Mouse (Mus musculus): Measurements from ENCODE around the gene Usp2. TPM values are rescaled to one million over a fixed set of nuclear protein-coding genes. Genes with fewer than 3 reads are reported as not detected.
A peak's percentile ranks its signal among the peaks of the same experiment; 100 is the strongest.

Usp2 gene
- polyA plus RNA-seq, 1 experiment from 2014 or later = 4.4 TPM

DNA sequence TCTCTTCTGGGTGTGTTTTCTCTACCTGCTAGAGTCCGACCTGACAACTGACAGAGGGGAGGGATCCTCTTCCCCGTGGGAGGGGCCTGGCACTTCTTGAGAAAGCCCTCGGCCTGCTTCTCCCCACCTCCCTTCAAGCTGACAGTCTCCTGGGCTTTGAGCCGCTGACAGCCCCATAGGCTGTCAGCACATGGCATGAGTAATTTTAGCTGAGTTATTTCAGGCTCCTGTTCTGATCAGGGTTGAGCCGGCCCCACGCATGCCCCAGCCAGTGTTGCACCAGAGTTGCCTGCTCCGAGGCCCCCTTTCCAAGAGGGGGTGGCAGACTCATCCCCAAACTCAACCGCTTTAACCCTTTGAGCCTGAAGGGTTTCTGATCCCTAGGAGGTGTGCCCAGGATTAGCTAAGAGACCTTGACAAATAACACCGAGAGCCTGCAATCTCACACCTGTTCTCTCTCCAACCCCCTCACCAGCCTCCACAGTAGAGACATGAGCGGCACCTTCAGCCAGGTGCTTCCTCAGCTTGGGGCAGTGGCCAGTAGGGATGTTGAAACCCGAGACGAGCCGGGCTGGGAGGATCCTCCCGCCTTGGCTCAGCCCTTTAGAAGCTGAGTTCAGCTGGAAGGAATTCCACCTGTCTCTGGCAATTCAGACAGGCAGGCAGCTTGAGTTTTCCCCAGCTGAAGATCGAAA, 21.1 kb downstream of the Usp2 start:
- Histone ChIP-seq H3K27me3 (replicated peaks; ENCODE audit: control insufficient read depth, insufficient read depth, low read length) (peaks cover 13% of the 10 kb centered on the region; the same call in 1 of the 2 replicates), H3K27ac (ENCODE audit: low read depth, low read length) (no peak overlapping the region), H3K9ac (ENCODE audit: low read depth, low read length) (no peak overlapping the region), H3K9me3 (ENCODE audit: control insufficient read depth, low read length) (no peaks in the 10 kb centered on the region), H3K4me2 (peak overlapping the region; percentile 3; the same call in 1 of the 2 replicates), H3K4me1 (replicated peaks; ENCODE audit: control insufficient read depth, insufficient read depth, low read length) (peaks cover 31% of the 10 kb centered on the region), H3K36me3 (ENCODE audit: control insufficient read depth, insufficient read depth, low read length) (no peaks in the 10 kb centered on the region; the same call in 1 of the 2 replicates), H3K4me3 (ENCODE audit: low read depth, low read length) (no peak overlapping the region)
- DNase-seq (ENCODE audit: low spot score) = no peak
- no peak for ATAC-seq (replicated peaks; ENCODE audit: low FRiP score)
- WGBS = 19% methylated on average over 15 of the region's 15 CpGs

DNA sequence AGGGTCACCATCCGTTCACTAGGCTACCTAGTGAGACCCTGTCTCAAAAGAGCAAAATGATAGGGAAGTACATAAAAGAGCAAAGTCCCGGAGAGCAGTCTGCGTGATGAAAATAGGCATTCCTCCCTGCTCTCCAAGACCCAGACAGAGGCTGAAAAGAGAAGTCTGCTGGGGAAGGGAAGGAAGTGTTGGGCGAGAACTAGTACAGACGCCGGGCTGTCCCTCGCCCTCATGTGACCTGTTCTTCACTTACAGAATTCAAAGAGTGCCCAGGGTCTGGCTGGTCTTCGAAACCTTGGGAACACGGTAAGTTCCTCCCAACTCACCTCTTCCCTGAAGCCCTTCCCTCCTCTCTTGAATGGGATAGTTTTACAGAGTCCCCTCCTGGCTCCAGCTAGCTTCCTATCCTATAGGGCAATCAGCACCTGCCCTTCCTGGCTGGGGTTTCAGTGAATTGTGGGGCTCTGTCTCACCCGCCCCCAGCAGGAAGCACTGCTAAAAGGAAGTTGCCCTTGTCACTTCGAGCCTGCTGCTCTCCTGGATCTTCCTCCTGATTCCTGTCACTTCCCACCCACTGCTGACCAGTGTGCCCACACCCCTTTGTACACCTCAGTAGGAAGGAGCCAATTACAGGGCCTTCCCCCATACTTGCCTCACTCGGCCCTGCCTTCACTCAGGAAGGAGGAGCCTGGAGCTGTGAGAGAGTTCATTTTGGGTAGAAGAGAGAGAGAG, 22.2 kb downstream of the Usp2 start:
- no peak overlapping the region for H3K27ac ChIP-seq (ENCODE audit: low read depth, low read length)
- H3K9me3 ChIP-seq (ENCODE audit: control insufficient read depth, low read length) = no peaks in the 10 kb centered on the region
- peaks cover 23% of the 10 kb centered on the region for H3K4me1 ChIP-seq (replicated peaks; ENCODE audit: control insufficient read depth, insufficient read depth, low read length)
- no peak overlapping the region for H3K4me3 ChIP-seq (ENCODE audit: low read depth, low read length)
- H3K9ac ChIP-seq (ENCODE audit: low read depth, low read length) = no peak overlapping the region
- WGBS = 35% methylated on average over 12 of the region's 12 CpGs
- DNase-seq (ENCODE audit: low spot score) (no peak), ATAC-seq (replicated peaks; ENCODE audit: low FRiP score) (no peak)
- H3K4me2 ChIP-seq = no peak overlapping the region
- H3K27me3 ChIP-seq (replicated peaks; ENCODE audit: control insufficient read depth, insufficient read depth, low read length) = peaks cover 13% of the 10 kb centered on the region; the same call in 1 of the 2 replicates
- no peaks in the 10 kb centered on the region; the same call in 1 of the 2 replicates for H3K36me3 ChIP-seq (ENCODE audit: control insufficient read depth, insufficient read depth, low read length)

DNA sequence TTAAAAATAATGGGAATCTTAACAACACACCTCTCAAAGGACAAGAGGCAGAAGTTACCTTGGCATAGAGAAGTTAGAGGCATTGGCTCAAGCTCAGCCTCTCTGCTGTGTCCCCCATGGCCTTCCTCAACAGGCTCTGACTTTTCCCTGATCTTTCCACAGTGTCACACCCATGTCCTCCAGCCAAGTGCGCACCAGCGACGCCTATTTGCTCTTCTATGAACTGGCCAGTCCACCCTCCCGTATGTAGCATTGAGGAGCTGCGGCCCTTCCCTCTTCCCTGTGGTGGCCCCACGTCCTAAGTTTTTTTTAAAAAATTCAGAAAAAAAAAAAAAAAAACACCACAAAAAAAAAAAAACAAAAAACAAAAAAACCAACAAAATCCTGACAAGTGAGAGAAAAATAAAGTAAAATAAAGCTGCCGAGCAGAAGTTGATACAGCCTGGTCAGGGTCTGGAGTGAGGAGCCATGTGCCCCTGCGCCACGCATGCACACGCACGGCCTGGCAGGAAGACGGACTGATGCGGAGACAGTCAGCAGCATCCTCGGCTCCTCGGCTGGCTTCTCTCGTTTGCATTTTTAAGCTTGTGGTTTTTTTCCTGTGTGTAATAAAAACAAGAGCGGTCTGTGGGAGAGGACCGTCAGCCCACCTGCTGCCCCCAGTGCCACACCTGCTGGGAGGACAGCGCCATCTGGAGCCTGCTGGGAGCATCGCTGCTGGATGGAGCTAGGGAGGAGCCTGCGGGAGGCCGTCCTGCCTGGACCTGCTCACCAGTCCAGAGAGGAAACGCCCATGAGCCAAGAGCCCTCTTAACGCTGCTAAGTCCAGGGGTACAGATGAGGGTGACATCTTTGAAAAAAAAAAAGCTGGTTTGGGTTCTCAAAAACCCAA, 27.0 kb downstream of the Usp2 start:
- DNase-seq (ENCODE audit: low spot score) (peak; percentile 69), ATAC-seq (replicated peaks; ENCODE audit: low FRiP score) (peak; percentile 61; the same call in 1 of the 2 replicates)
- Histone ChIP-seq H3K9me3 (ENCODE audit: control insufficient read depth, low read length) (no peaks in the 10 kb centered on the region), H3K9ac (ENCODE audit: low read depth, low read length) (no peak overlapping the region), H3K27me3 (replicated peaks; ENCODE audit: control insufficient read depth, insufficient read depth, low read length) (no peaks in the 10 kb centered on the region), H3K36me3 (ENCODE audit: control insufficient read depth, insufficient read depth, low read length) (no peaks in the 10 kb centered on the region; the same call in 1 of the 2 replicates), H3K4me1 (replicated peaks; ENCODE audit: control insufficient read depth, insufficient read depth, low read length) (no peaks in the 10 kb centered on the region; the same call in 1 of the 2 replicates), H3K4me3 (ENCODE audit: low read depth, low read length) (no peak overlapping the region), H3K27ac (ENCODE audit: low read depth, low read length) (no peak overlapping the region), H3K4me2 (no peak overlapping the region)
- WGBS = 52% methylated on average over 24 of the region's 24 CpGs

DNA sequence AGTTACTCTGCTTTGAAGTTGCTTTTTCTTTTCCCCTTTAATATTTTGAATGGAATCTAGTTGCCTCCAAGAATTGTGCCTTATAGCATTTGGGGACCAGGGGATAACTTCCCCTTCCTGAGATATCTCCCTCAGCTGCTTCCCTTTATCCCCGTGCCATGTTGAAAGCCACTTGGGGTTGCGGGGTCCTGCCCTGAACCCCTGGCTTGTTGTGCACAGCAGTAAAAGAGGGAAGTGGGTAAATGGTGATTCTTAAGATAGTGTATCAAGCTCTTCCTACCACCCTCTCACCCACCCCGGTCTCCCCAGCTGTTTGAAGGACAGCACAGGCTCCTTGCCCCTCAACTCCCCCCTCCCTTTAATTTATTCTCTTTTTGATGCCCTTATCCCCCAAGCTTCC, 27.9 kb downstream of the Usp2 start:
- no peaks in the 10 kb centered on the region; the same call in 1 of the 2 replicates for H3K36me3 ChIP-seq (ENCODE audit: control insufficient read depth, insufficient read depth, low read length)
- no peak for ATAC-seq (replicated peaks; ENCODE audit: low FRiP score)
- no peak overlapping the region for H3K9ac ChIP-seq (ENCODE audit: low read depth, low read length)
- H3K27me3 ChIP-seq (replicated peaks; ENCODE audit: control insufficient read depth, insufficient read depth, low read length) = no peaks in the 10 kb centered on the region
- no peak overlapping the region for H3K27ac ChIP-seq (ENCODE audit: low read depth, low read length)
- H3K4me3 ChIP-seq (ENCODE audit: low read depth, low read length) = no peak overlapping the region
- WGBS = 56% methylated on average over 3 of the region's 3 CpGs
- H3K9me3 ChIP-seq (ENCODE audit: control insufficient read depth, low read length) = no peaks in the 10 kb centered on the region
- H3K4me2 ChIP-seq = no peak overlapping the region
- H3K4me1 ChIP-seq (replicated peaks; ENCODE audit: control insufficient read depth, insufficient read depth, low read length) = no peaks in the 10 kb centered on the region; the same call in 1 of the 2 replicates
- no peak for DNase-seq (ENCODE audit: low spot score)

DNA sequence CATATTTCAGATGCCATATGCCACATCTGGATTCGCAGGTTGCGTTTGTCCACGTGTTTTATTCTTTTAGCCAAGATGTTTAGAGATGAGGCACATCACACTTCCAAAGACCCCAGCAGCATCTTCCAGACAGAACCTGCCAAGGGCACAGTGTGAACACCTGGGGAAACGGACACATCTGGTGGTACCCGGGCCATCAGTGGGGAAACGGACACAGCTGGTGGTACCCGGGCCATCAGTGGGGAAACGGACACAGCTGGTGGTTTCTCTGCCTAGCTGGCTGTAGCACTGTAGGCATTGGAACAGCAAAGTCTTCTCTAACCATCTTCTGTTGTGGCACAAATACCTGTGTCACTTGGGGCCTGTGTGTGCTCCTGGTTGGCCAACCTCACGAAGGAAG, 29.0 kb downstream of the Usp2 start:
- 88% methylated on average over 9 of the region's 9 CpGs for WGBS
- DNase-seq (ENCODE audit: low spot score) (no peak), ATAC-seq (replicated peaks; ENCODE audit: low FRiP score) (no peak)
- Histone ChIP-seq H3K27ac (ENCODE audit: low read depth, low read length) (no peak overlapping the region), H3K4me2 (no peak overlapping the region), H3K4me3 (ENCODE audit: low read depth, low read length) (no peak overlapping the region), H3K9ac (ENCODE audit: low read depth, low read length) (no peak overlapping the region), H3K27me3 (replicated peaks; ENCODE audit: control insufficient read depth, insufficient read depth, low read length) (no peaks in the 10 kb centered on the region), H3K36me3 (ENCODE audit: control insufficient read depth, insufficient read depth, low read length) (no peaks in the 10 kb centered on the region), H3K9me3 (ENCODE audit: control insufficient read depth, low read length) (no peaks in the 10 kb centered on the region), H3K4me1 (replicated peaks; ENCODE audit: control insufficient read depth, insufficient read depth, low read length) (no peaks in the 10 kb centered on the region; the same call in 1 of the 2 replicates)

DNA sequence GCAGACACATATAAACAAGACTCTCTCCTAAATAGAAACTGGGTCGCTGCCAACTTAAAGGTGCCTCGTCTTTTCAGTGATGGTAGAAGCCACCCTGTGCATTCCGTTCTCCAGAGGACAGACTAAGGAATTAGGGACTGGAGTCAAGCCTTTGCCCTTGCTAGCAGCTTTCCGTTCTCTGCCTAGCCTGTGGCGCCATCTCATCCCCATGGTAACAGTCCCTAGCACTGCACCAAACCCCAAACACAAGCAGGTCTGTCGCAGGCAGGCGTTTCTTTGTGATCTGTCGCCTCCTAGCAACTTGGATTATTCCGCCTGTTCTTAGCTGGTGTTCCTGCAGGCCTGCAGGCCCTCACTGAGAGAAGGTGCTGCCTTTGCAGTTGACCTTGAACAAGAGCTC, 29.7 kb downstream of the Usp2 start:
- Histone ChIP-seq H3K9me3 (ENCODE audit: control insufficient read depth, low read length) (no peaks in the 10 kb centered on the region), H3K27me3 (replicated peaks; ENCODE audit: control insufficient read depth, insufficient read depth, low read length) (no peaks in the 10 kb centered on the region), H3K4me1 (replicated peaks; ENCODE audit: control insufficient read depth, insufficient read depth, low read length) (no peaks in the 10 kb centered on the region; the same call in 1 of the 2 replicates), H3K27ac (ENCODE audit: low read depth, low read length) (no peak overlapping the region), H3K4me3 (ENCODE audit: low read depth, low read length) (no peak overlapping the region), H3K4me2 (no peak overlapping the region), H3K9ac (ENCODE audit: low read depth, low read length) (no peak overlapping the region), H3K36me3 (ENCODE audit: control insufficient read depth, insufficient read depth, low read length) (no peaks in the 10 kb centered on the region)
- DNase-seq (ENCODE audit: low spot score) = no peak
- WGBS = 57% methylated on average over 9 of the region's 9 CpGs
- ATAC-seq (replicated peaks; ENCODE audit: low FRiP score) = no peak

DNA sequence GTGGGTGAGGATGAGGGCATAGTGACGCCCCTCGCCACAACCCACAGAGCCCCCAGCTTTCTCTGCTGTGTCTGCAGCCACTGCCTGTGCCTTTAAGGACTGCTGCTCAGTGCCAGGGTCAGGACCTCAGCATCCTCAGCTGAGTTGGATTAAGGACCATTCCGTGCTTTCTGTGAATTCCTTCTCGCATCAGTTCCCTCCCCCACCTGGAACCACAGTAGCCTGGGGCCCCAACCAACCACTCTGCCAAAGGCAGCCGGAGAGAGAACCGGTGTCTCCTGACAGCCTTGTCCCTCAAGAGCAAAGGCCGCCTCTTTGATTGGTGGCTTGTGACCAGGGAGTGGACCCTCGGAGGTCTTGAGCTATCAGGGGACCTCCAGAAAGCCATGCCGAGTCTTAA, 34.7 kb downstream of the Usp2 start, which contains the start of gene Mfrp:
Gene Mfrp, plus strand, starts transcription at position 240 of the 400 bp plus-strand sequence.
- no peak within 1 kb of the TSS for H3K4me3 ChIP-seq (ENCODE audit: low read depth, low read length)
- no peaks in the 10 kb centered on the region for H3K9me3 ChIP-seq (ENCODE audit: control insufficient read depth, low read length)
- WGBS = 76% methylated on average over 9 of the region's 9 CpGs
- H3K4me1 ChIP-seq (replicated peaks; ENCODE audit: control insufficient read depth, insufficient read depth, low read length) = no peaks in the 10 kb centered on the region
- no peak within 1 kb of the TSS for H3K9ac ChIP-seq (ENCODE audit: low read depth, low read length)
- no peaks in the 10 kb centered on the region for H3K36me3 ChIP-seq (ENCODE audit: control insufficient read depth, insufficient read depth, low read length)
- H3K27me3 ChIP-seq (replicated peaks; ENCODE audit: control insufficient read depth, insufficient read depth, low read length) = no peaks in the 10 kb centered on the region
- H3K4me2 ChIP-seq = no peak within 1 kb of the TSS
- no peak for ATAC-seq (replicated peaks; ENCODE audit: low FRiP score)
- no peak within 1 kb of the TSS for H3K27ac ChIP-seq (ENCODE audit: low read depth, low read length)
- no peak for DNase-seq (ENCODE audit: low spot score)

DNA sequence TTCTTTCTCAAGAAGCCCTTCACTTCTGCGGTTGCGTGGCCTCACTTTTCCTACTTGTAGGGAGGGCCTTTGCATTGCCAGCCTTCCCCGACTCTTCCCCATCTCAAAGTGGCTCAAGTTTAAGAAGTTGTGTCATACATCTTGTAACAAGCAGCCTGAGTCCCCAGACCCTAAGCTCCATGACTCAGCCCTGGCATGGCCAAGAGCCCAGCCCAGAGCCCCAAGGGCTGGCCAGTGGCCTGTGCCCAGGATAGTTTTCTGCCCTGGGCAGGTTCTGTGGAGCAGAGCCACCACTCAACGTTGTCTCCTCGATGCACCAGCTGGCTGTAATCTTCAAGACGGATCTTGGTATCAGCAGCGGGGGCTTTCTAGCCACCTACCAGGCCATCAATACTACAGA, 38.1 kb downstream of the Usp2 start:
- no peak for ATAC-seq (replicated peaks; ENCODE audit: low FRiP score)
- Histone ChIP-seq H3K4me2 (no peak overlapping the region), H3K4me1 (replicated peaks; ENCODE audit: control insufficient read depth, insufficient read depth, low read length) (peaks cover 29% of the 10 kb centered on the region)

More for the DNA sequence above, 38.1 kb downstream of the Usp2 start:
- Histone ChIP-seq H3K27ac (ENCODE audit: low read depth, low read length) (no peak overlapping the region), H3K4me3 (ENCODE audit: low read depth, low read length) (no peak overlapping the region), H3K9me3 (ENCODE audit: control insufficient read depth, low read length) (no peaks in the 10 kb centered on the region), H3K36me3 (ENCODE audit: control insufficient read depth, insufficient read depth, low read length) (peaks cover 11% of the 10 kb centered on the region), H3K27me3 (replicated peaks; ENCODE audit: control insufficient read depth, insufficient read depth, low read length) (no peaks in the 10 kb centered on the region), H3K9ac (ENCODE audit: low read depth, low read length) (no peak overlapping the region)
- DNase-seq (ENCODE audit: low spot score) = no peak
- 90% methylated on average over 7 of the region's 7 CpGs for WGBS

Measured in liver, embryonic 11.5 days (tissue).